Mouse (Mus musculus) myocyte (in vitro differentiated cells): Measurements from ENCODE around the gene Tmed10.

ENCODE experiments used
- MAX ChIP-seq: IDR thresholded peaks from one replicate; pipeline ENCODE4 v1.6.1; 2011; ENCODE audit warnings: low read depth, mild to moderate bottlenecking, control low read depth
- POLR2A ChIP-seq: IDR thresholded peaks from one replicate; pipeline ENCODE4 v1.6.1; 2011; ENCODE audit warnings: low read depth, mild to moderate bottlenecking, control low read depth, moderate library complexity; ENCODE audit not compliant: insufficient read length
- SRF ChIP-seq: IDR thresholded peaks from one replicate; pipeline ENCODE4 v1.6.1; 2011; ENCODE audit warnings: low read depth; ENCODE audit not compliant: control insufficient read depth, insufficient read length
- TCF12 ChIP-seq: IDR thresholded peaks from one replicate; pipeline ENCODE4 v1.6.1; 2011; ENCODE audit warnings: mild to moderate bottlenecking, control low read depth; ENCODE audit not compliant: poor library complexity, insufficient read depth, severe bottlenecking
- USF1 ChIP-seq: IDR thresholded peaks from one replicate; pipeline ENCODE4 v1.6.1; 2011; ENCODE audit warnings: low read depth, mild to moderate bottlenecking, control low read depth, moderate library complexity

GRCm38 (mm10) chr12:85292288-85292687 lies 82.4 kb downstream of the Tmed10 start:
- TF ChIP-seq POLR2A (no peak), TCF12 (no peak), USF1 (no peak), MAX (no peak), SRF (no peak)
